Comparison of ENCODE assay signal across 8 mouse cellular contexts in genomic region chr10:63023749-63024579, GRCm38 (mm10). TPM values are rescaled to one million over a fixed set of nuclear protein-coding genes. Genes with fewer than 3 reads are reported as not detected.
DNase-seq lines count a peak whose midpoint lies in the region; ATAC-seq lines count a peak whose summit lies in the region.

Gene Hnrnph3 (minus strand): TSS chr10:63024217.
Gene Pbld2 (plus strand): TSS chr10:63024315.

- peak; percentile 100 for DNase-seq in adrenal gland, adult (ENCODE audit: inconsistent age in 2 of 2, low spot score in 1 of 2)
- peak; percentile 96 for DNase-seq in embryo, embryonic 10.5 days (ENCODE audit: low spot score)
- peak; percentile 99 for DNase-seq in gastrocnemius, postnatal 14 days
- DNase-seq in left cerebral cortex, postnatal 10 days (ENCODE audit: extremely low spot score in 1 of 2, low spot score in 2 of 2), result peak; percentile 97 to 99
- DNase-seq in right cerebral cortex, postnatal 25 days, result peak; percentile 99
- DNase-seq in urinary bladder, postnatal 4 days (ENCODE audit: low spot score in 2 of 2), result peak; percentile 99

- intact Hi-C loops in gastrocnemius, postnatal 14 days (cut with DNase I; ENCODE audit: low total_unique reads), result no loop called here
- intact Hi-C loops in left cerebral cortex, postnatal 10 days (cut with DNase I), result loop anchor here (1.0 to 10.0 kb wide), 3 partner anchors 43 to 91 kb away; partner anchors contain the start of gene Rufy2

- peak; percentile 84 for ATAC-seq in inflammation-experienced regulatory T-cells, adult 6 months
- ATAC-seq in megakaryocyte-erythroid progenitor cell, adult 5-6 weeks (replicated peaks; ENCODE audit: low FRiP score, low TSS enrichment, poor library complexity, severe bottlenecking), result peak; percentile 89

RNA-seq across cellular contexts. Expression of gene Hnrnph3, which starts in this region (rescaled TPM):
- total RNA-seq in gastrocnemius, postnatal 14 days (2021), result 10 to 100 TPM; 12.6 to 14.4 TPM
- 100 to 1,000 TPM in 1 of 3 experiments, 10 to 100 TPM in 2; 61.1 to 117 (median 97.4) TPM for polyA plus RNA-seq in inflammation-experienced regulatory T-cells, adult 6 months (2017; shearing (Covaris generic))
- total RNA-seq in left cerebral cortex, postnatal 10 days (2021), result 10 to 100 TPM; 32.0 to 35.9 TPM
- 85.2 and 100 TPM in 2 replicates for total RNA-seq in megakaryocyte-erythroid progenitor cell, adult 5-6 weeks (2014; fragmentation: Nextera tagmentation)
- 49.2 and 56.4 TPM in 2 replicates for total RNA-seq in megakaryocyte-erythroid progenitor cell, adult 5-6 weeks (2017)

RNA-seq across cellular contexts. Expression of gene Pbld2, which starts in this region (rescaled TPM):
- total RNA-seq in gastrocnemius, postnatal 14 days (2021), result 1 to 10 TPM; 1.8 to 2.0 TPM
- polyA plus RNA-seq in inflammation-experienced regulatory T-cells, adult 6 months (2017; shearing (Covaris generic)), result under 1 TPM in 2 of 3 experiments, not detected in 1; 0.51 to 0.98 TPM
- total RNA-seq in left cerebral cortex, postnatal 10 days (2021), result 1 to 10 TPM; 2.2 to 2.3 TPM
- 0.42 and 0.92 TPM in 2 replicates for total RNA-seq in megakaryocyte-erythroid progenitor cell, adult 5-6 weeks (2014; fragmentation: Nextera tagmentation)
- 0.08 and 0.52 TPM in 2 replicates for total RNA-seq in megakaryocyte-erythroid progenitor cell, adult 5-6 weeks (2017)

Comparison
In these comparisons a context has a peak if more than half of its experiments do, and no peak if none do; other contexts are left out.
1. Peak in every context shown above with its lines: DNase-seq and ATAC-seq.